Mouse (Mus musculus) kidney, adult 2 months (tissue): ENCODE data around the gene Kazn.

Experiments
- CTCF ChIP-seq: fragments of 200-500 bp; conservative IDR thresholded peaks from 2 replicates; pipeline ENCODE4 v1.5.1; 2011; ENCODE audit warnings: low read depth, mild to moderate bottlenecking, control low read depth, low read length, moderate library complexity, mixed read lengths; ENCODE audit not compliant: insufficient read depth, insufficient read length
- POLR2A ChIP-seq: fragments of 200-500 bp; IDR thresholded peaks from one replicate; pipeline ENCODE4 v1.6.1; 2011; ENCODE audit warnings: low read depth, low read length, control low read depth

- TF ChIP-seq CTCF (no peak), POLR2A (no peak)
These were observed 75.3 kb downstream of the Kazn start for GRCm38 (mm10) chr4:142163862-142164261.
